Mouse (Mus musculus) CD4-positive naive resting alpha-beta T cell, adult 57 days (primary cell): Measurements from ENCODE around the gene Nkx2-4. TPM values are rescaled to one million over a fixed set of nuclear protein-coding genes. Genes with fewer than 3 reads are reported as not detected.

ENCODE experiments used
- total RNA-seq: library from RNA; stranded (reverse); gene quantifications from one replicate; pipeline ENCODE4 v1.2.4, GENCODE M21; 2023

Gene Nkx2-4
- total RNA-seq: not detected

GRCm38 (mm10) chr2:147085072-147085870 is at the start of gene Nkx2-4:
Gene Nkx2-4 (minus strand): TSS chr2:147085445.

Other genes with a start within 250 kb of the Nkx2-4 start
- 29.9 TPM for gene Kiz, start 229.6 kb downstream of the Nkx2-4 start, total RNA-seq
- gene Xrn2, start 72.4 kb downstream of the Nkx2-4 start, total RNA-seq: 162 TPM
- gene Nkx2-2, start 108.8 kb upstream of the Nkx2-4 start, total RNA-seq: not detected